Mouse (Mus musculus) thymus, adult 18-20 months (tissue): Measurements from ENCODE around the gene Tspan11.
A peak's percentile ranks its signal among the peaks of the same experiment; 100 is the strongest.

Source experiments
- DNase-seq, 2 experiments: peaks; one replicate each; pipeline ENCODE4 v3.0.0; 2022; ENCODE audit warnings: mixed read lengths in 2 of 2

Gene Tspan11

GRCm38 (mm10) chr6:127945725-127946124, 58.3 kb downstream of the Tspan11 start:
- DNase-seq: no peak

DNA sequence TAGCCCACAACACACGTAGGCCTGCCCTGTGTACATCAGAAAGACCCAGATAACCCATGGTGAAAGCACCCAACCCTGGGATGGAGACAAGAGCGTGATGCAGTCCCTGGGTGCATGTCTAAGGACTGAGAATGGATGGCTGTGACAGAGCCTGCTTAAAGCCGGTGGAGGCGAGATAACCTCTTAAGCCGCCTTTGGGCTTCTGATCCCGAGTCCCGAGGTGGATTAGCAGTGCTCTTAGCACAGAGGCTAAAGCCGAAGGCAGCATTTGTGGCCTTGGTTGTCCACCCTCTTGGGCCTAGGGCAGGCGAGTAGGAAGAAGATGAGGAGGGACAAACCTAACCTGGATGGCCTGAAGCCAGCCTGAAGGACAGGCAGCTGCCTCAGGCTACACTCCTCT, 61.3 kb downstream of the Tspan11 start:
- no peak for DNase-seq

GRCm38 (mm10) chr6:127949885-127950284, 62.5 kb downstream of the Tspan11 start:
- no peak for DNase-seq

DNA sequence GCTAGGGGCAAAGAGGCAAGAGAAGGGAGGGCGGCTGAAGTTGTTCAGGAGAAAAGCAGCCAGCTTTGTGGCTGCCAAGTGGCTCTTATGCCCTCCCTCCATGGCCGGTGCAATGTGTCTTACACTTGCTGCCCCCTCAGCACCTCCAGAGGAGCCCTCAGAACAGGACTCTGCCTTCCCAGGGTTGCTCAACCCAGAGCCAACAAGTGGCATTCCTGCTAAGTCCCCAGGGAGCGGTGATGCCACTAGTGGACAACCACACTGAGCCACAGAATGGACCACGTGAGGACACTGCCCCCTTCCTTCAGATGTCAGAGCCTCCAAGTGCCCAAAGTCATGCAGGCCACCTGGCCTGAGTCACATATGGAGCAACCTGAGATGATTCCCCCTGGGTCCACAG, 65.7 kb downstream of the Tspan11 start:
- no peak for DNase-seq

- DNase-seq: no peak
Measured at GRCm38 (mm10) chr6:127956172-127956571, 68.8 kb downstream of the Tspan11 start.

DNA sequence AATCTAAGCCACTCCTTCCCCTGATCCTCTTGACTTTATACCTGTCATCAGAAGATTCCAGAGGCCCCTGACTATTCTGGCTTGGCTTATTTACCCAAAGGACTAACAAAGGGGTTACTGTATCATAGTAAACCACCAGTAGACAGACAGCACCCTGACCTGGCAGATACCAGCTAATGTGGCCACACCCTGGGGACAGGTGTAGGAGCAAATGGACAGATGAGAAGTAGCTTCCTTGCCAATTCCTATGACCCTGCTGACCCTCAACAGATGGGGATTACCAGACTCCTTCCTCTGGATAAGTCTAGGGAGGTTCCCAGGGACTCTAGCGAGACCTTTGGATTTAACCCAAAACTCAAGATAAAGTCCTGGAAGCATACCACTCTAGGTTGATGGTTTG, 72.8 kb downstream of the Tspan11 start:
- DNase-seq: no peak

DNA sequence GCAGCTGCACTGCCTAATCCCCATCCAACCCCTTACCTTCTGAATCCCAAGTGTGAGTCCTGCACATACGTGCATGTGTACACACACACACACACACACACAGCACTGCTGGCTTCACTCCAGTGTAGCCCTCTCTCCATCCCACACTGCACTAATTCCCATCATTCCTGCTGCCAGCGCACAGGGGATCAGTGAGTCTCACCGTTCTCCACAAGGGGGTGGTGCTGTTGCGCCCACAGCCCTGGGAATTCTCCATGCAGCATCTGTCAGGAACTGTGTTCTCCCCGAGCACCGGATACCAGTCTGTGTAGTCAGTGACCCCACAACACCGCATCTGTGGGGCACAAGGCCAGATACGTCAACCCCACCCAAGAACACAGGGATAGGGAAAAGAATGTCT, 78.1 kb downstream of the Tspan11 start:
- no peak for DNase-seq

- no peak for DNase-seq
Measured at GRCm38 (mm10) chr6:127969709-127970108, 82.3 kb downstream of the Tspan11 start.

GRCm38 (mm10) chr6:127970120-127970519, 82.7 kb downstream of the Tspan11 start:
- peak; percentile 33 for DNase-seq

DNA sequence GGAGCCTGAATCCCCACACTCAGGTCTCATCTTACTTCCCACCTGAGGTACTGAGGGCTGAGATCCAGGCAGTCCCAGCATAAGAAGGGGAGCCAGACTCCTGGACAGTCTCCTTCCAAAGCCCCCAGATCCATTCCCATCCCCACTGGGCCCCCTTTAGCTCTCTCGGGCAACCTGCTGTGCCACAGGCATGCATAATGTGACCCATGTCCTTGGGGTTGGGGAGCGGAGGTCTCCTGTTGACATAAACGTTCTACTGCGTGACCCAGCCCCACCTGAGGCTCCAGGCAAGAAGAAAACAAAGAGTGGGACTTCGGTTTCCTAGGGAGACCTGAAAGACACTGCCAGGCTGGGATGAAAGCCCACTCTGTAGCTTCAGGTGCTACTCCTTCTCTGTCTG, 83.5 kb downstream of the Tspan11 start:
- DNase-seq: no peak

- DNase-seq: no peak
Measured at GRCm38 (mm10) chr6:127971931-127972330, 84.5 kb downstream of the Tspan11 start.

DNA sequence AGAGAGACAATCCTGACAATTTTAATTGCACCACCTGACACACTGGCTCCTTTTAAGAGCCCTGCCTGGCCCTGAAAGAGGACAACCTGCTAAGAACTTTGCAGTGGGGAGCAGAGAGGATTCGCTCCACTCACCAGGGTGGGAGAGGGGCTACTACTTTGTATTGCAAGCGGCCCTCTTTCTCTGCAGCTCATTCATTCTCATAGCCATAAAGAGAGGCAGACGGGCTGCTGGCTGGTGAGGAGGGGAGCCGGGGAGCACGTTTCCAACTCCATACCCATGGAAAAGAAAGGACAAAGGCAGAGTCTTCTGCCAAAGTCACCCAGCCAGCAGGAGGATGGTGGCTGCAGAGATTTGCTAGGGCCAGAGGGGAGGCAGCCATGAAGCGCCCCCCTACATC, 86.2 kb downstream of the Tspan11 start:
- DNase-seq: no peak

- DNase-seq: no peak
Measured at GRCm38 (mm10) chr6:127974000-127974399, 86.6 kb downstream of the Tspan11 start.

DNA sequence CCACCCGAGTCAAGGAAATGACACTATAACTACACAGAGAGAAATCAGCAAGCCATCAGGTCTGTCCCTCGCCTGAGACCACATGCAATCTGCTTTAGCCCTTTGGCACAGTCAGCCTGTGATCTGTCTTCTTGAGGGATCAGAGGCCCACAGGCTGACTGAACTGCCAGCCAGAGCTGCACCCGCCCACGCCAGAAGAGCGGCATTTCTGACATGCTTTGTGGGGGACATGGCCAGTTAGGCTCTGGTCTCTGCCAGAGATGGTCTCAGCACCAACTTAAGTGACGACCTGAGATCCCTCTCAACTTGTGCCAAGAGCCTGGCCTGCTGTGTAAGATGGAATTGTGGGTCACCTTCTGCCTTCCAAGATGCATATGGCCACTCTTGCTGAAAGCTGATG, 89.3 kb downstream of the Tspan11 start:
- no peak for DNase-seq

DNA sequence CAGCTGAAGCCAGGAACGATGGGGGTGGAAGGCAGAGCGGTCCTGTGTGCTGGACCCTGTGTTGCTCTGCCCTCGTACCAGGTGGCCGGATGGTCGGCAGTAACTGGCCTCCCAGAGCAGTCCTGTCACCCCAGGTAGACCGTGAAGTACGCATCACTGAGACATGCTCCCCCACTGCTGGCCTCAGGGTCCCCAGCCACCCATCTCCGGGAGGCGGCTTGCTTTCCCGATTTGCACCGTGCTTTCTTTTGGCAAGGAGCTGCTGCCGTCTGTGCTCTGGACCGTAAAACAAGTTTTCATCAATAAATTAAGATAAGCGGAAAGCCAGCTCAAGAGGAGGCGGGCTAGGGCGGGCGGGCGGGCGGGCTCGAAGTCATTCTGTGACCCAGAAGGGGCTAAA, 91.6 kb downstream of the Tspan11 start:
- no peak for DNase-seq

DNA sequence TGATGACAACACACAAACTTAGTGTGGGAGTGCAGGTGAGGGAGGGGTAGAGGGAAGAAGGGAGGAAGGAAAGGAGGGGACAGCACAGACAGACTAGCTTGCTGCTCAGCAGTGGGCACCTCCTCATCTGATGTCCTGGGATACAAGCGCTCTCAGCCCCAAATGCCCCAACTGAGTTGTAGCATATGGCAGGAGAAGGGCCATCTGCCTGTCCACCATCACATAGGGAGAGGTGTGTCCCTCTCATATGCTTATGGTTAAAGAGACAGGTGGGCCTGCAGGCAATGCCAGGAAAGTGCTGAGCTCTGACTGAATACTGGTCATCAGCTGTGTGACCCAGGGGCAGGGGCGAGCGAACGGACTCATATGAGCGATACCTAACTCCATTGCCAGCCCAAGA, 92.4 kb downstream of the Tspan11 start:
- DNase-seq: no peak

DNA sequence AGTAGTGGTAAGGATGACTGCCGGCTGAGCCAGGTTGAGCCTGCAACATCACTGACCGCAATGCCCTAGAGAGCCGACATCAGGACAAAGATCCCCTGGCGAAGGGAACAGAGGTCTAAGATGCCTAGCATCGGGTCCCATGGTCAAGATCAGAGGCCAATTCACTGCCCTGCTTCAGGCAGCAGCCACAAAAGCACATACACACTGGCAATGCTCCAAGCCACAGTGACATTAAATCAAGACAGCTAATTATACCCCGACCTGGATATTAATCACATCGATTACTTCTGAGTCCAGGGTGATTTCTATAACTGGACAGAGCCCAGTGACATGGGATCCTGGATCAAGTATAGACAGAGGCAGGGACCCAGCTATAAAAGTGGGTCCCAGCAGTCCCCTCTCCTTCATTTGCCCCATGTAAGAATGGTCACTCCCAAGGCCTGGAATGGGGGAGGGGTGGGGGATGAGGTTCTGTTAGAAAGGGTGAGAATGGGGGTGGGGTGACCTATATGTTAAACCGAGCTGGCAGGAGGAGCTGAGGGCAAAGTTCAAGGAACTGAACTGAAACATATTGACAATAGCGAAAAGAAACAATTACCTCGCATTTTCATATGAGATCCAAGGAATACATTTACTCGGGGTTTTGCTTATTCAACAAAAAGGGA, 93.1 kb downstream of the Tspan11 start:
- DNase-seq: no peak

GRCm38 (mm10) chr6:127981176-127981575, 93.8 kb downstream of the Tspan11 start:
- no peak for DNase-seq

GRCm38 (mm10) chr6:127986357-127986756, 99.0 kb downstream of the Tspan11 start:
- no peak for DNase-seq

GRCm38 (mm10) chr6:127987374-127987773, 100.0 kb downstream of the Tspan11 start:
- no peak for DNase-seq

- DNase-seq: no peak
Measured at GRCm38 (mm10) chr6:127988944-127989494, 101.6 kb downstream of the Tspan11 start.

GRCm38 (mm10) chr6:127989624-127990212, 102.3 kb downstream of the Tspan11 start:
- no peak for DNase-seq

DNA sequence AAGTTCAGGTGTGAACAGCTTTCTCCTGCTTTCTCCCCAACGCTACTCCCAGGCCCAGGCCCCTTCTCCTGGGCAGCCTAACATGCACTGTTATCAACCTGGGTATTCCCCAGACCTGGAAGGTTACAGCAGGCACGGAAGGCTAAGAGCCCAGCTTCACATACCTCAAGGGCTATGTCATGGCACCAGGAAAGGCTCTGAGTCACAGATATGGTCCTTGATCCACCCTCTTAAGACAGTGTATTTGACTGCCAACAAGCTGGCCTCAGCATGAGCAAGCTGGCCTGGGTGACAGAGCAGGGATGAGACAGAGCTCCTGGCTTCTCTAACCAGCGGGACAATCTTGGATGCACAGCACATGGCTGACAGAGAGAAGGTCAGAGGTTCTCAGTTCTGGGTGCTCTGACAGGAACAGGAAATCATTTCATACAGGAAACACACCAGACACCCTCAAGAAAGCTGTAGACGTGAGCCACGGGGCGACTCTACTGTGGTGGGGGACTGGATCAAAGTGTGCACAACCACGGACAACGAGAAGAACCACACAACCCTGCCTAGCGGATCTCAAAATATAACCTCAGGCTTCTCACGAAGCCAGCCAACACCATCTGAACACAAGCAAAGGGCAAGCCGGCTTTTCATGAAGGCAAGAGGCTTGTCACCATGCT, 104.3 kb downstream of the Tspan11 start:
- peak in 1 of 2 experiments; percentile 34 for DNase-seq

DNA sequence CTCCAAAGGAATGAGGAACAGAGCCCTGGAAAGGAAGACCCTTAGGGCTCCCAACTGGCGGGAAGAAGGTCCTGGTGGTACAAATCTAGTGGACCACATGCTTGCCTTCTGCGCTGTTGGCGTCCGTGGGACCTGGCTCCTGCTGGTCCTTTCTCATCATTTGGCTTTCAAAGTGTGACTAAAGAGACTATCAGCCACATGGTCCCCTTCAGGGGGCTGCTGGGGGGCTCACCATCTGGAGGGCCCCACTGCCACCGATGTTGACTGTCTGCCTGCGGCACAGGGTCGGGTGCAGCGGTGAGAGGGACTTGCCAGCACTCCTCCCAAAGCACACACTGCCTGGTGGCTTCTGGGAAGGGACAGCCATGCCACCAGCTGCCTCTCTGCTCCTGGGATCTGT, 105.6 kb downstream of the Tspan11 start:
- DNase-seq: no peak
